ENCODE assay signal across 8 mouse cellular contexts in genomic region chr1:185328721-185329610, GRCm38 (mm10). TPM values are rescaled to one million over a fixed set of nuclear protein-coding genes. Genes with fewer than 3 reads are reported as not detected.
DNase-seq lines count a peak whose midpoint lies in the region; ATAC-seq lines count a peak whose summit lies in the region.

Iars2 (minus strand) TSS chr1:185329396.

- DNase-seq in ZHBTc4 (ENCODE audit: low read depth, low spot score): peak; percentile 95
- peak; percentile 84 to 87 for DNase-seq in gastrocnemius, adult 8-10 months (ENCODE audit: low spot score in 2 of 2)
- DNase-seq in induced T-regulatory cell, adult 2 months (ENCODE audit: low read depth): peak; percentile 94
- DNase-seq in left cerebral cortex, adult 9 months (ENCODE audit: low spot score in 2 of 2): peak; percentile 70 to 90
- DNase-seq in right cerebral cortex, postnatal 14 days: peak; percentile 87
- peak; percentile 90 to 92 for DNase-seq in urinary bladder, postnatal 36 days (ENCODE audit: low spot score in 2 of 2)

- ATAC-seq in common myeloid progenitor, adult 5-6 weeks (replicated peaks; ENCODE audit: low read depth, poor library complexity, severe bottlenecking): peak; percentile 72
- ATAC-seq in megakaryocyte progenitor cell, adult 5-6 weeks (replicated peaks; ENCODE audit: poor library complexity): peak; percentile 70

RNA-seq across cellular contexts. Expression of gene Iars2, which starts in this region (rescaled TPM):
- total RNA-seq in common myeloid progenitor, adult 5-6 weeks (2017): 53.2 and 60.1 TPM in 2 replicates
- 10 to 100 TPM; 38.0 to 43.6 (median 41.7) TPM for total RNA-seq in gastrocnemius, adult 8-10 months (2022)
- total RNA-seq in megakaryocyte progenitor cell, adult 5-6 weeks (2015): 48.1 and 63.6 TPM in 2 replicates
- total RNA-seq in megakaryocyte progenitor cell, adult 5-6 weeks (2017): 42.8 and 46.3 TPM in 2 replicates

Comparison
In these comparisons a context has a peak if more than half of its experiments do, and no peak if none do; other contexts are left out.
1. Peak in every context shown above with its lines: DNase-seq and ATAC-seq.